Mouse (Mus musculus) spleen, postnatal 4 days (tissue): ENCODE results near the gene Snupn.
"Not testable (repeated sequence)": the region's sequence is repeated elsewhere in the genome, so short reads cannot be mapped to it uniquely, and the experiment has no call there.

Source experiments
- DNase-seq, 2 experiments: peaks; one replicate each; pipeline ENCODE4 v3.0.0; 2022; ENCODE audit warnings: low spot score in 2 of 2

Snupn gene

GRCm38 (mm10) chr9:56930556-56930955 lies 20.1 kb upstream of the Snupn start:
- no peak for DNase-seq

GRCm38 (mm10) chr9:56936861-56937222 lies 13.8 kb upstream of the Snupn start:
- DNase-seq: no peak

GRCm38 (mm10) chr9:56937223-56938160 lies 13.2 kb upstream of the Snupn start, which contains the start of gene Imp3:
Gene Imp3 (plus strand): TSS chr9:56937475.
- DNase-seq: peak; percentile 88

GRCm38 (mm10) chr9:56938374-56938773 lies 12.3 kb upstream of the Snupn start:
- no peak for DNase-seq

GRCm38 (mm10) chr9:56947481-56947880 lies 3.2 kb upstream of the Snupn start:
- peak; percentile 51 to 79 for DNase-seq

- DNase-seq: not testable (repeated sequence)
Observed at GRCm38 (mm10) chr9:56948699-56949098, 2.0 kb upstream of the Snupn start.

- peak in 1 of 2 experiments; percentile 14 for DNase-seq
Observed at GRCm38 (mm10) chr9:56949767-56950166, 911 bp upstream of the Snupn start.

- DNase-seq: no peak
Observed at GRCm38 (mm10) chr9:56953562-56953961, 2.9 kb downstream of the Snupn start.

GRCm38 (mm10) chr9:56956966-56957675 lies 6.4 kb downstream of the Snupn start:
- no peak for DNase-seq

- DNase-seq: no peak
Observed at GRCm38 (mm10) chr9:56958689-56959088, 8.0 kb downstream of the Snupn start.

- no peak for DNase-seq
Observed at GRCm38 (mm10) chr9:56961591-56961990, 10.9 kb downstream of the Snupn start.

- no peak for DNase-seq
Observed at GRCm38 (mm10) chr9:56970158-56970557, 19.5 kb downstream of the Snupn start.

- no peak for DNase-seq
Observed at GRCm38 (mm10) chr9:56973960-56974524, 23.4 kb downstream of the Snupn start.

GRCm38 (mm10) chr9:56975199-56975598 lies 24.5 kb downstream of the Snupn start:
- DNase-seq: no peak

GRCm38 (mm10) chr9:56980186-56980585 lies 29.5 kb downstream of the Snupn start:
- no peak for DNase-seq

GRCm38 (mm10) chr9:56981502-56981901 lies 30.8 kb downstream of the Snupn start:
- DNase-seq: no peak

GRCm38 (mm10) chr9:56994286-56995197 lies 43.9 kb downstream of the Snupn start, which contains the start of gene Ptpn9:
Gene Ptpn9 (plus strand): TSS chr9:56994923.
- DNase-seq: peak; percentile 82 to 90

GRCm38 (mm10) chr9:56995198-56996027 lies 44.7 kb downstream of the Snupn start:
- peak; percentile 66 to 82 for DNase-seq

GRCm38 (mm10) chr9:56996028-56996346 lies 45.3 kb downstream of the Snupn start:
- no peak for DNase-seq

- DNase-seq: not testable (repeated sequence)
Observed at GRCm38 (mm10) chr9:56997206-56997605, 46.5 kb downstream of the Snupn start.
